Mouse (Mus musculus) bone marrow macrophage, adult 2 months (primary cell): Measurements from ENCODE around the gene Taf8.

ENCODE experiments used
- CTCF ChIP-seq: IDR thresholded peaks from 2 replicates; pipeline ENCODE4 v1.5.1; 2012; ENCODE audit warnings: low read depth, mild to moderate bottlenecking, low read length, moderate library complexity
- POLR2A ChIP-seq: IDR thresholded peaks from 2 replicates; pipeline ENCODE4 v1.6.1; 2012; ENCODE audit warnings: mild to moderate bottlenecking, low read depth, low read length, borderline replicate concordance

GRCm38 (mm10) chr17:47527581-47528300, 25.6 kb upstream of the Taf8 start:
- TF ChIP-seq POLR2A (no peak), CTCF (no peak)
